Mouse (Mus musculus) hindbrain, embryonic 10.5 days (tissue): ENCODE measurements around the gene Pbld1. TPM values are rescaled to one million over a fixed set of nuclear protein-coding genes. Genes with fewer than 3 reads are reported as not detected.

Experiments used
- DNase-seq: peaks from one replicate; pipeline ENCODE4 v3.0.0-alpha.2; 2017; ENCODE audit warnings: low spot score
- H3K27ac ChIP-seq: fragments of 300-500 bp; sonication (generic); 2 replicates; pipeline ENCODE4 v1.5.1; 2016; ENCODE audit warnings: mild to moderate bottlenecking, moderate library complexity
- H3K27me3 ChIP-seq: fragments of 300-500 bp; sonication (generic); 2 replicates; pipeline ENCODE4 v1.6.1; 2016; ENCODE audit warnings: mild to moderate bottlenecking; ENCODE audit not compliant: poor library complexity, insufficient read depth, severe bottlenecking
- H3K36me3 ChIP-seq: fragments of 300-500 bp; sonication (generic); 2 replicates; pipeline ENCODE4 v1.6.1; 2016; ENCODE audit warnings: mild to moderate bottlenecking, moderate library complexity
- H3K4me1 ChIP-seq: fragments of 300-500 bp; sonication (generic); replicated peaks from 2 replicates; pipeline ENCODE4 v1.6.1; 2016; ENCODE audit warnings: mild to moderate bottlenecking
- H3K4me3 ChIP-seq: fragments of 300-500 bp; sonication (generic); 2 replicates; pipeline ENCODE4 v1.5.1; 2016; ENCODE audit warnings: mild to moderate bottlenecking, moderate library complexity
- H3K9me3 ChIP-seq: fragments of 300-500 bp; sonication (generic); 2 replicates; pipeline ENCODE4 v1.6.1; 2016; ENCODE audit warnings: mild to moderate bottlenecking, moderate library complexity
- WGBS: fragments of 180-500 bp; shearing (Covaris S2); methylation state at CpG from one replicate; pipeline ENCODE4 v1.1.7; 2016; 5-methylcytosine and 5-hydroxymethylcytosine counted together
- polyA plus RNA-seq: library from polyadenylated mRNA; unstranded; fragments of >200 nt; fragmentation: Nextera tagmentation; extraction: Ambion mirVana; gene quantifications from 2 replicates; pipeline ENCODE4 v1.2.1, GENCODE M21; 2016

The Pbld1 gene
- polyA plus RNA-seq, 1 experiment from 2014 or later: 1.6 TPM

GRCm38 (mm10) chr10:63086304-63086703 lies 26.3 kb downstream of the Pbld1 start:
- H3K27me3 ChIP-seq: peaks cover 23% of the 10 kb centered on the region
- no peak overlapping the region for H3K27ac ChIP-seq
- WGBS: 90% methylated on average over 10 of the region's 10 CpGs

GRCm38 (mm10) chr10:63089103-63089757 lies 29.3 kb downstream of the Pbld1 start:
- DNase-seq: peak; percentile 22
- H3K27me3 ChIP-seq: peaks cover 38% of the 10 kb centered on the region
- WGBS: 31% methylated on average over 8 of the region's 8 CpGs
- H3K4me3 ChIP-seq: peak overlapping the region; percentile 49
- no peaks in the 10 kb centered on the region for H3K36me3 ChIP-seq
- H3K9me3 ChIP-seq: no peaks in the 10 kb centered on the region
- peaks cover 21% of the 10 kb centered on the region for H3K4me1 ChIP-seq
- H3K27ac ChIP-seq: peak overlapping the region; percentile 77

More at GRCm38 (mm10) chr10:63086304-63086703, 26.3 kb downstream of the Pbld1 start:
- peaks cover 21% of the 10 kb centered on the region for H3K4me1 ChIP-seq
- H3K9me3 ChIP-seq: no peaks in the 10 kb centered on the region
- no peak overlapping the region for H3K4me3 ChIP-seq
- H3K36me3 ChIP-seq: no peaks in the 10 kb centered on the region
- DNase-seq: no peak

- Histone ChIP-seq H3K36me3 (no peaks in the 10 kb centered on the region), H3K4me1 (peaks cover 23% of the 10 kb centered on the region), H3K9me3 (no peaks in the 10 kb centered on the region), H3K27ac (peak overlapping the region; percentile 77), H3K4me3 (peak overlapping the region; percentile 49), H3K27me3 (peaks cover 39% of the 10 kb centered on the region)
- DNase-seq: peak; percentile 27
- WGBS: 7% methylated on average over 26 of the region's 26 CpGs
Observed at GRCm38 (mm10) chr10:63089758-63090571, 30.0 kb downstream of the Pbld1 start.

- WGBS: 78% methylated on average over 7 of the region's 7 CpGs
- Histone ChIP-seq H3K27ac (no peak overlapping the region), H3K9me3 (no peaks in the 10 kb centered on the region), H3K27me3 (peaks cover 46% of the 10 kb centered on the region), H3K36me3 (no peaks in the 10 kb centered on the region), H3K4me3 (no peak overlapping the region), H3K4me1 (peaks cover 25% of the 10 kb centered on the region)
- no peak for DNase-seq
Observed at GRCm38 (mm10) chr10:63091915-63092314, 32.0 kb downstream of the Pbld1 start.

- H3K36me3 ChIP-seq: no peaks in the 10 kb centered on the region
- peaks cover 52% of the 10 kb centered on the region for H3K27me3 ChIP-seq
- H3K4me1 ChIP-seq: peaks cover 25% of the 10 kb centered on the region
- H3K4me3 ChIP-seq: no peak overlapping the region
- no peak overlapping the region for H3K27ac ChIP-seq
- DNase-seq: no peak
- H3K9me3 ChIP-seq: no peaks in the 10 kb centered on the region
- 77% methylated on average over 10 of the region's 10 CpGs for WGBS
Observed at GRCm38 (mm10) chr10:63092616-63093550, 32.9 kb downstream of the Pbld1 start.

- Histone ChIP-seq H3K4me1 (peaks cover 24% of the 10 kb centered on the region), H3K9me3 (no peaks in the 10 kb centered on the region), H3K36me3 (no peaks in the 10 kb centered on the region), H3K27ac (no peak overlapping the region), H3K27me3 (peaks cover 64% of the 10 kb centered on the region), H3K4me3 (no peak overlapping the region)
- 82% methylated on average over 2 of the region's 2 CpGs for WGBS
- DNase-seq: no peak
Observed at GRCm38 (mm10) chr10:63096757-63097156, 36.8 kb downstream of the Pbld1 start.

GRCm38 (mm10) chr10:63098191-63098590 lies 38.2 kb downstream of the Pbld1 start:
- Histone ChIP-seq H3K27ac (no peak overlapping the region), H3K9me3 (no peaks in the 10 kb centered on the region), H3K27me3 (peaks cover 64% of the 10 kb centered on the region), H3K36me3 (no peaks in the 10 kb centered on the region), H3K4me3 (no peak overlapping the region), H3K4me1 (peaks cover 24% of the 10 kb centered on the region)
- no peak for DNase-seq
- 67% methylated on average over 12 of the region's 12 CpGs for WGBS

GRCm38 (mm10) chr10:63099521-63099920 lies 39.6 kb downstream of the Pbld1 start, which contains the start of gene Atoh7:
Atoh7 (plus strand) TSS chr10:63099651.
- H3K27me3 ChIP-seq: peaks cover 56% of the 10 kb centered on the region

GRCm38 (mm10) chr10:63099941-63100562 lies 40.1 kb downstream of the Pbld1 start:
- no peaks in the 10 kb centered on the region for H3K36me3 ChIP-seq
- peaks cover 56% of the 10 kb centered on the region for H3K27me3 ChIP-seq
- peak overlapping the region; percentile 84 for H3K27ac ChIP-seq
- DNase-seq: peak; percentile 76
- under 1% methylated on average over 62 of the region's 62 CpGs for WGBS
- H3K9me3 ChIP-seq: no peaks in the 10 kb centered on the region
- peaks cover 21% of the 10 kb centered on the region for H3K4me1 ChIP-seq
- H3K4me3 ChIP-seq: peak overlapping the region; percentile 67

More at GRCm38 (mm10) chr10:63099521-63099920, 39.6 kb downstream of the Pbld1 start, which contains the start of gene Atoh7:
- H3K36me3 ChIP-seq: no peaks in the 10 kb centered on the region
- 5% methylated on average over 16 of the region's 16 CpGs for WGBS
- no peak for DNase-seq
- peaks cover 24% of the 10 kb centered on the region for H3K4me1 ChIP-seq
- H3K9me3 ChIP-seq: no peaks in the 10 kb centered on the region
- H3K27ac ChIP-seq: peak within 1 kb of the TSS; percentile 84
- H3K4me3 ChIP-seq: peak within 1 kb of the TSS; percentile 67

GRCm38 (mm10) chr10:63100657-63101056 lies 40.7 kb downstream of the Pbld1 start:
- Histone ChIP-seq H3K27me3 (peaks cover 56% of the 10 kb centered on the region), H3K36me3 (no peaks in the 10 kb centered on the region), H3K9me3 (no peaks in the 10 kb centered on the region), H3K27ac (peak overlapping the region; percentile 84), H3K4me3 (peak overlapping the region; percentile 67), H3K4me1 (peaks cover 20% of the 10 kb centered on the region)
- 8% methylated on average over 9 of the region's 9 CpGs for WGBS
- DNase-seq: no peak

GRCm38 (mm10) chr10:63113027-63113604 lies 53.2 kb downstream of the Pbld1 start:
- no peak overlapping the region for H3K4me3 ChIP-seq
- no peaks in the 10 kb centered on the region for H3K4me1 ChIP-seq
- no peaks in the 10 kb centered on the region; the same call in 1 of the 2 replicates for H3K9me3 ChIP-seq
- H3K36me3 ChIP-seq: no peaks in the 10 kb centered on the region
- no peaks in the 10 kb centered on the region for H3K27me3 ChIP-seq
- no peak overlapping the region for H3K27ac ChIP-seq
- no peak for DNase-seq
- WGBS: 63% methylated on average over 5 of the region's 5 CpGs
